Mouse (Mus musculus) heart, postnatal 14 days (tissue): ENCODE results near the gene Rps6kb1. TPM values are rescaled to one million over a fixed set of nuclear protein-coding genes. Genes with fewer than 3 reads are reported as not detected.

ENCODE experiments used
- DNase-seq, 2 experiments: peaks; one replicate each; pipeline ENCODE4 v3.0.0; 2021 to 2022
- intact Hi-C: fragments of 180-260 bp; cut with DNase I; formaldehyde crosslinking; loops from one replicate; pipeline ENCODE4 v1.15.1; 2025
- total RNA-seq, 2 experiments: library from RNA; stranded (reverse); gene quantifications; 2 replicates each; pipeline ENCODE4 v1.2.3; 2021

Gene Rps6kb1
- total RNA-seq, 2 experiments from 2014 or later, result 22.5 to 24.4 TPM

GRCm38 (mm10) chr11:86581943-86582542 is 37.4 kb upstream of the Rps6kb1 start:
- intact Hi-C loops, result no loop called here

GRCm38 (mm10) chr11:86581250-86581753 is 36.7 kb upstream of the Rps6kb1 start:
- peak; percentile 48 to 51 for DNase-seq
- intact Hi-C loops, result no loop called here

More at GRCm38 (mm10) chr11:86581943-86582542, 37.4 kb upstream of the Rps6kb1 start:
- DNase-seq, result no peak

DNA sequence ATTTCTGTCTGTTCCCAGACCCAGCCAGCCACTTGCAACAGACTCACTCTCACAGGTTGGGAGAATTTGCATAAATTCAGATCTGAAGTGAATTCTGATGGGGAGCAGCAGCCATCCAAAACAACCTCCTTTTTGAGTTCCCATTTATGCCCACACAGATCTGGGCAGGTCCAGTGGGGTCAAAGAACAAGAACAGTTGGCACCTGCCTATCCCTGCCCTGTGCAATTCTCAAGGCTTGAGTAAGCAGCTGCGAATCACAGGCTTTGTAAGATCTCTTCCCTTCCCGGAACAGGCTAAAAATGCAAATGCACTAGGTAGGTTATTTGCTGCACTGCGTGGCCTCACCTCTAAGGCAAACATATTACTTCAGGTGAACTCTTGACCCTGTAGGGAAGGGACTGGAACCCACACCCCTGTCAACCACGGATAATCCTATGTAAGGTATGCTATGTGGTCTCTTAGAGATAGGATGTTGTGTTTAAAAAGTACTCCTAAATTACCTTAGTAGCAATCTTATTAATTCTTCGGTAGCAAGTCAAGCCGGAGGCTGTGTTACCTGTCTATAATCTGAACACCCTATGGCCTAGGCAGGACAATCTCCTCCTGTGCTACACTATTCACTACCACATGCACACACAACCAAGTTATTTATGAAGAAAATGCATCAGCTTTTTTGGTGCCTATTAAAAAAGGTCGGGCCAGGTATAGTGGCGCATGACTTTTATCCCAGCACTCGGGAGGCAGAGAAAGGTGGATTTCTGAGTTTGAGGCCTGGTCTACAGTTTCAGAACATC is 35.9 kb upstream of the Rps6kb1 start:
- intact Hi-C loops, result no loop called here

DNA sequence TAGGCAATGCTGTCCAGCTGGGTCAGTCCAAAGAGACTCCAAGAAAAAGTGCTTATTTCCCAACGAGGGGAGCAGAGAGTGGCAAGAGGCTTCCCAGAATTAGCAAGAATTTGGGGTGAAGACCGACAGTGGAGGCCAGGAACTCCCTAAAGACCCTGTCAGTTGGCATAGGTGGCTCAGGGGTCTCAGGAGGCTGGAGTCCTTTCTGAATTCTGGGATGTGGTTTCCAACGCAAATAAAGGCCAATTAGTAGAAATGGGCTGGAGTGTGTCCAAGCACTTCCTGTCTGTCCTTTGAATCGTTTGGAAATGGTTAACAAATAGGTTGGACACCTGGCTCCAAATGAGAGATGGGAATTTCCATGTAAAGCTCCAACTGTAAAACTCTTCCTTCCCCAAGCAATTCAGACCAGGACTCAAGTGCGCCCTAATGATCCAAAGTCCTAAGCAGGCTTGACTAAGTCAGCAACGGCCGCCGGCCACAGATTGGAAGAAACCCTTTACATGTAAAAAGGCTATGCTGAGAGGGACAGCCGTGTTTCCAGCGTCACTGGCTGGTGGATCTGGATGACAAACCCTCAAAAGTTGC is 35.2 kb upstream of the Rps6kb1 start:
- no peak for DNase-seq
- intact Hi-C loops, result no loop called here

More for the DNA sequence above, 35.9 kb upstream of the Rps6kb1 start:
- no peak for DNase-seq

DNA sequence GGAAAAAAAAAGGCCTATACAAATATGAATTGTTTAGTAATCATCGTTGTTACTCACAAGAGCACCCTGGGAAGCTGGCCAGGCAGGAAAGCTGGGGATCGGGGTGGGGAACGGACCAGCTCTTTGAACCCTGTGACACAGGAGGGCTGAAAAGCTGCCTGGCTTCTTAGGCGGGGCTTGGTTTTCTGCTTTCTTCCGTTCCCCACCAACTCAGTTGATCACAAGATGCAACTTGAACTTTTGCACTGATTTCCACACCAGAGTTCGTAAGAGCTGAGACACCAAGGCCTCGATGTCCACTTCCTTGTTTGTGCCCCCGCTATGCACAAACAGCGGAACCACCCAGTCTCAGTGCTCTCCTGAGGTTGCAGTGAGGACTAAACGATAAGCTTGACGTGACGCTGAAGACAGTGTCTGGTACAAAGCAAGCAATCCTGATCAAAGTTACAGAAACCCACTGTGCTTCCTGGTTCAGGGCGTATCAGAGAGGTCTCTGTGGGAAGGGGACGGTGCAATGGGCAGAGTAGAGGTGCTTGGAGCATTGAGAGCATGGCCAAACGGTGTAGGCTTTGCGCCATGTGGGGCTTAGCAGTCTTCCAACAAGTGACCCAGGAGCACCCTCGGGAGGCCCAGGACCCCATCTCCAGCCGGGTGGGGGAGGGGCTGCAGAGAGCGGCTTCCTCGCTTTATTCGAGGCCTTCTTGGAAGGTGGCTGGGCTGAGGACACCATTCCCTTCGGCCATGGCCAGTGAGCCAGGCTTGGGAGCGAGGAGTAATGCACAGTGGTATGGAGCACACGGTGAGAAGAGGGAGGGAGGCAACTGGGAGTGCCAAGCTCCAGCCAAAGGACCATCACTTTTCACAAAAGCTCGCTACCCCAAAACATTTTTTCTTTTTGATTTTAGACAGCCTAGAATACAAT is 34.5 kb upstream of the Rps6kb1 start:
- DNase-seq, result peak; percentile 70 to 75
- intact Hi-C loops, result no loop called here

- no peak for DNase-seq
- intact Hi-C loops, result no loop called here
These were observed 33.7 kb upstream of the Rps6kb1 start for GRCm38 (mm10) chr11:86578106-86578808.

DNA sequence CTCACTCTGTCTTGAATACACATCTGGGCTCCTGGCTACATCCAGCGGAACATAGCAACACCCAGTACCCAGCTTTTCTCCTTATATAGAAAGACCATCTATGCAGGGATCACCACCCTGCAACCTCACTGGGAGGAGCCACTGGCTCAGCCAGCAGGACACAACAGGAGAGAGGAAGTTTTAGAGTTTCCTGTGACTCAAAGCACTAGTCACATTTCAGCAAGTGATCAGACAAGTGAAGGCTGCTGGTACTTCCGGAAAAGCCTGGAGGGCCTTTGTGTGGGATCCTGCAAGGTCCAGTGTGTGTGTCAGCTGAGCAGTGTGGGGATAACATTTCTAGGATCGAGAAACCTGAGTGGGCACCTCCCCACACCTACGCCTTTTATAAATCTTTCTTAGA is 32.6 kb upstream of the Rps6kb1 start:
- intact Hi-C loops, result no loop called here
- DNase-seq, result peak; percentile 35 to 41

GRCm38 (mm10) chr11:86575632-86576378 is 31.2 kb upstream of the Rps6kb1 start:
- DNase-seq, result no peak
- intact Hi-C loops, result no loop called here

- no peak for DNase-seq
- intact Hi-C loops, result no loop called here
These were observed 29.8 kb upstream of the Rps6kb1 start for GRCm38 (mm10) chr11:86574408-86574807.

DNA sequence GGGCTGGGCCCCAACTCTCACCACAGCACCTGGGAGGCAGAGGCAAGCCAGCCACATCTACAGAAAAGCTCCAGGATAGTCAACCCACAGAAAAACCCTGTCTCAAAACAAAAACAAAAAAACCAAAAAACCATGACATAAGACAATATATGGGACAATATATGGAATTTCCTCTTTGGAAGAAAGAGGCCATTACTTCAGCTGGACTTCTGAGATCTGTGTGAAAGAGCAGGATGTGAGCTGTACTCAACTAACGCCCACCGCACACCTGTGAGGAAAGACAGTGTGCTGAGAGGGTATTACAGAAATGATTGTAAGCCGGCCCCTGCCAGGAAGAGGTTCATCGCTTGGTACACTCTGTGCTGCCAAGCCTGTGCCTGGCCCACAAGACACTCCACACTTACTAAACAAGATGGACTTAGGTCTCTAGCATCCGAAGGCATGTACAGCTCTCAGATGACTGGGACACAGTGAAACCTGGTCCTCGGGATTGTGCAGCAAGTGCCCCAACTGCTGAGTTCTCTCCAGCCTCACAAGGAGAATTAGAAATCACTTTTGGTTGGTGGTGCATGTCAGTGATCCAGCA is 29.1 kb upstream of the Rps6kb1 start:
- intact Hi-C loops, result no loop called here
- no peak for DNase-seq

- DNase-seq, result no peak
- intact Hi-C loops, result no loop called here
These were observed 28.0 kb upstream of the Rps6kb1 start for GRCm38 (mm10) chr11:86572623-86573022.

- intact Hi-C loops, result no loop called here
- DNase-seq, result no peak
These were observed 27.3 kb upstream of the Rps6kb1 start for GRCm38 (mm10) chr11:86571871-86572270.

GRCm38 (mm10) chr11:86571047-86571855 is 26.6 kb upstream of the Rps6kb1 start:
- no peak for DNase-seq

GRCm38 (mm10) chr11:86570261-86570746 is 25.7 kb upstream of the Rps6kb1 start:
- no peak for DNase-seq
- intact Hi-C loops, result no loop called here

More at GRCm38 (mm10) chr11:86571047-86571855, 26.6 kb upstream of the Rps6kb1 start:
- intact Hi-C loops, result no loop called here

DNA sequence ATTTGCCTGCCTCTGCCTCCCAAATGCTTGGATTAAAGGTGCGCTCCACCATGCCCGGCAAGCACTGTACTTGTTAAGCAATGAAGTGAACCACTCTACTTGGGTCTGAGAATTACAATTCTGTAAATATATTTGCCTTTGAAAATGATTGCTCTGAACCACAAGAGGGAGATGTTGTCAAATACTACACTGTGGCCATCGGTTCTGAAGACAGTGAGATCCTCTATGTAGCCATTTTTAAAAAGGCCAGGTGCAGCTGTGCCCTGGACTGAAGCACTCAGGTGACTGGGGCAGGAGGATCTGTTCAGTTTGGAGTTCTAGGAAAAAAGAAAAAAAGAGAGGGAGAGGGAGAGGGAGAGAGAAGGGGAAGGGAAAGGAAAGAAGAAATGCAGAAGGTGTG is 23.8 kb upstream of the Rps6kb1 start:
- intact Hi-C loops, result loop anchor here (1.0 kb wide), 1 partner anchor 85 kb away; no protein-coding TSS in a partner anchor
- DNase-seq, result no peak

GRCm38 (mm10) chr11:86558258-86558657 is 13.7 kb upstream of the Rps6kb1 start:
- DNase-seq, result no peak
- intact Hi-C loops, result no loop called here

DNA sequence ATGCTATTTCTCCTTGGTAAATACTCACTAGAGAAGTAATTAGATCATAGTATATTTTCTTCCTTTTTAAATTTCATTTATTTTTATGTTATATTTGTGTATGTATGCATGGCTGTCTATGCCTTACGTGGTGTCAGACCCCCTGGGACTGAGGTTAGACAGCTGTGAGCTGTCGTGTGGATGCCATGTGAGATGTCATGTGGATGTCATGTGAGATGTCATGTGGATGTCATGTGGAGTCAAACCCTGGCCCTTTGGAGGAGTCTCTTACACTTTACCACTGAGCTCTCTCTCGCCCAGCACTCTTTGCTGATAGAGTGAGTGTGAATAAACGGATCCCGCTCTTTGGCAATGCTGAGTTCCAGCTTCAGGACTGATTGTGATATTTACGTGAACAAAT is 8.9 kb upstream of the Rps6kb1 start:
- no peak for DNase-seq
- intact Hi-C loops, result no loop called here

DNA sequence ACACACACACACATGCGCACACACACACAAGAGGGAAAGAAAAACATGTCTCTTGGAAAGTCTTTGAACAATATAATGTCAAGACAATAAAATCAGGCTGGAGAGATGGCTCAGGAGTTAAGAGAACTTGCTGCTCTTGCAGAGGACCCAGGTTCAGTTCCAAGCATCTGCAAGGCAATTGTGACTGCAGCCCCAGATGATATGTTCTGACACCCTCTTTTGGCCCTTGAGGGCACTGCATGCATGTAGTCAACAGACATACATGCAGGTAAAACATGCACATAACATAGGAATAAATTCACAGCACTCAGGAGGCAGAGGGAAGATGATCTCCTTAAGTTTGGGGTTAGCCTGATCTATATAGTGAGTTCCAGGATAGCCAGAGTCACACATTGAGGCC is 2.8 kb upstream of the Rps6kb1 start:
- no peak for DNase-seq
- intact Hi-C loops, result no loop called here
